Mouse (Mus musculus) MEL (cell line): Measurements from ENCODE around the gene Klhl41. TPM values are rescaled to one million over a fixed set of nuclear protein-coding genes. Genes with fewer than 3 reads are reported as not detected.

ENCODE experiments used
- DNase-seq: peaks from one replicate; pipeline ENCODE4 v3.0.0; 2011; ENCODE audit warnings: low read depth, low spot score
- H3K27ac ChIP-seq: 2 replicates; pipeline ENCODE4 v1.5.1; 2012; ENCODE audit warnings: low read depth, mild to moderate bottlenecking, control low read depth, low read length, moderate library complexity; ENCODE audit not compliant: control insufficient read depth
- H3K27me3 ChIP-seq, 2 experiments: fragments of 150-350 bp in 1 of 2; sonication (generic) in 1 of 2; 2 replicates each; pipeline ENCODE4 v1.6.1; 2012; ENCODE audit warnings: low read length in 2 of 2, mild to moderate bottlenecking in 2 of 2, improper control_type of control experiment in 1 of 2, moderate library complexity in 1 of 2; ENCODE audit not compliant: insufficient read depth in 2 of 2, control insufficient read depth in 1 of 2
- H3K36me3 ChIP-seq, 2 experiments: 2 replicates each; pipeline ENCODE4 v1.6.1; 2012 to 2014; ENCODE audit warnings: low read length in 2 of 2, improper control_type of control experiment in 1 of 2, inconsistent platforms in 1 of 2, mild to moderate bottlenecking in 1 of 2; ENCODE audit not compliant: insufficient read depth in 2 of 2, control insufficient read depth in 1 of 2
- H3K4me1 ChIP-seq, 2 experiments: fragments of 150-350 bp in 1 of 2; sonication (generic) in 1 of 2; 2 replicates each; pipeline ENCODE4 v1.6.1; 2012; ENCODE audit warnings: low read length in 2 of 2, improper control_type of control experiment in 1 of 2, mild to moderate bottlenecking in 1 of 2; ENCODE audit not compliant: insufficient read depth in 2 of 2, control insufficient read depth in 1 of 2
- H3K4me3 ChIP-seq, 2 experiments: fragments of 150-350 bp in 1 of 2; sonication (generic) in 1 of 2; 2 replicates each; pipeline ENCODE4 v1.5.1; 2012; ENCODE audit warnings: low read depth in 2 of 2, low read length in 2 of 2, mild to moderate bottlenecking in 2 of 2, moderate library complexity in 2 of 2, control low read depth in 1 of 2, improper control_type of control experiment in 1 of 2; ENCODE audit not compliant: control insufficient read depth in 1 of 2, insufficient read depth in 1 of 2
- H3K79me2 ChIP-seq: 2 replicates; pipeline ENCODE4 v1.6.1; 2012; ENCODE audit warnings: mild to moderate bottlenecking, low read length, moderate library complexity; ENCODE audit not compliant: control insufficient read depth, poor library complexity, insufficient read depth
- H3K9ac ChIP-seq: 2 replicates; pipeline ENCODE4 v1.6.1; 2012; ENCODE audit warnings: low read depth, mild to moderate bottlenecking, control low read depth, low read length, moderate library complexity; ENCODE audit not compliant: control insufficient read depth, poor library complexity, severe bottlenecking
- H3K9me3 ChIP-seq: fragments of 150-350 bp; sonication (generic); replicated peaks from 2 replicates; pipeline ENCODE4 v1.6.1; 2012; ENCODE audit warnings: mild to moderate bottlenecking, low read length, improper control_type of control experiment, moderate library complexity; ENCODE audit not compliant: insufficient read depth
- CHD2 ChIP-seq: IDR thresholded peaks from 2 replicates; pipeline ENCODE4 v1.6.1; 2011; ENCODE audit warnings: low read length, improper control_type of control experiment
- E2F4 ChIP-seq: IDR thresholded peaks from 2 replicates; pipeline ENCODE4 v1.6.1; 2011; ENCODE audit warnings: low read depth, low read length, improper control_type of control experiment, borderline replicate concordance
- EP300 ChIP-seq, 2 experiments: IDR thresholded peaks; 2 replicates each; pipeline ENCODE4 v1.6.1; 2011; ENCODE audit warnings: improper control_type of control experiment in 2 of 2, low read length in 2 of 2, low read depth in 1 of 2, mild to moderate bottlenecking in 1 of 2
- ETS1 ChIP-seq: IDR thresholded peaks from 2 replicates; pipeline ENCODE4 v1.6.1; 2012; ENCODE audit warnings: low read depth, mild to moderate bottlenecking, inconsistent platforms, low read length, improper control_type of control experiment, moderate library complexity
- KAT2A ChIP-seq: conservative IDR thresholded peaks from 2 replicates; pipeline ENCODE4 v1.6.1; 2012; ENCODE audit warnings: low read depth, low read length, improper control_type of control experiment, inconsistent platforms
- MAX ChIP-seq: IDR thresholded peaks from 2 replicates; pipeline ENCODE4 v1.6.1; 2011; ENCODE audit warnings: low read length, improper control_type of control experiment
- MAZ ChIP-seq: IDR thresholded peaks from 2 replicates; pipeline ENCODE4 v1.6.1; 2012; ENCODE audit warnings: low read depth, mild to moderate bottlenecking, inconsistent platforms, low read length, improper control_type of control experiment
- MEF2A ChIP-seq: IDR thresholded peaks from 2 replicates; pipeline ENCODE4 v1.6.1; 2014; ENCODE audit warnings: low read depth, mild to moderate bottlenecking, inconsistent platforms, low read length, improper control_type of control experiment; ENCODE audit not compliant: poor library complexity, insufficient replicate concordance, severe bottlenecking; ENCODE audit errors: extremely low read depth
- MXI1 ChIP-seq: IDR thresholded peaks from 2 replicates; pipeline ENCODE4 v1.6.1; 2011; ENCODE audit warnings: mild to moderate bottlenecking, low read depth, low read length, improper control_type of control experiment
- MYC ChIP-seq: IDR thresholded peaks from 2 replicates; pipeline ENCODE4 v1.6.1; 2011; ENCODE audit warnings: low read depth, mild to moderate bottlenecking, low read length, improper control_type of control experiment, moderate library complexity
- NELFE ChIP-seq: IDR thresholded peaks from 2 replicates; pipeline ENCODE4 v1.6.1; 2011; ENCODE audit warnings: low read depth, low read length, improper control_type of control experiment
- POLR2A ChIP-seq, 2 experiments: IDR thresholded peaks; 2 replicates each; pipeline ENCODE4 v1.6.1; 2011 to 2012; ENCODE audit warnings: low read length in 2 of 2, mild to moderate bottlenecking in 2 of 2, control low read depth in 1 of 2, improper control_type of control experiment in 1 of 2, low read depth in 1 of 2, moderate library complexity in 1 of 2; ENCODE audit not compliant: control insufficient read depth in 1 of 2, insufficient read depth in 1 of 2, poor library complexity in 1 of 2
- SIN3A ChIP-seq: IDR thresholded peaks from 2 replicates; pipeline ENCODE4 v1.6.1; 2012; ENCODE audit warnings: low read length, improper control_type of control experiment, inconsistent platforms
- TBP ChIP-seq: IDR thresholded peaks from 2 replicates; pipeline ENCODE4 v1.8.0; 2011; ENCODE audit warnings: low read depth, low read length, improper control_type of control experiment
- UBTF ChIP-seq: IDR thresholded peaks from 2 replicates; pipeline ENCODE4 v1.6.1; 2012; ENCODE audit warnings: low read depth, mild to moderate bottlenecking, inconsistent platforms, low read length, improper control_type of control experiment, moderate library complexity, borderline replicate concordance; ENCODE audit not compliant: insufficient read depth
- ZNF384 ChIP-seq: IDR thresholded peaks from 2 replicates; pipeline ENCODE4 v1.6.1; 2012; ENCODE audit warnings: low read depth, mild to moderate bottlenecking, inconsistent platforms, low read length, improper control_type of control experiment
- polyA plus RNA-seq, 2 experiments: library from polyadenylated mRNA; stranded (reverse) in 1 of 2; unstranded in 1 of 2; fragments of >175 nt in 1 of 2; fragments of >200 nt in 1 of 2; gene quantifications; 2 replicates each; pipeline versions ENCODE4 v1.2.1 to v1.2.4; 2012; ENCODE audit warnings: low replicate concordance in 2 of 2, low read depth in 1 of 2; ENCODE audit not compliant: insufficient read length in 2 of 2, insufficient read depth in 1 of 2, missing spikeins in 1 of 2
- total RNA-seq: library from RNA; depleted of rRNA; stranded (reverse); fragments of 300-350 nt; gene quantifications from 2 replicates; pipeline ENCODE4 v1.2.3, GENCODE M21; 2012

Gene Klhl41
- total and polyA plus RNA-seq, 3 experiments: 0.04 to 0.12 TPM; not detected in 1

DNA sequence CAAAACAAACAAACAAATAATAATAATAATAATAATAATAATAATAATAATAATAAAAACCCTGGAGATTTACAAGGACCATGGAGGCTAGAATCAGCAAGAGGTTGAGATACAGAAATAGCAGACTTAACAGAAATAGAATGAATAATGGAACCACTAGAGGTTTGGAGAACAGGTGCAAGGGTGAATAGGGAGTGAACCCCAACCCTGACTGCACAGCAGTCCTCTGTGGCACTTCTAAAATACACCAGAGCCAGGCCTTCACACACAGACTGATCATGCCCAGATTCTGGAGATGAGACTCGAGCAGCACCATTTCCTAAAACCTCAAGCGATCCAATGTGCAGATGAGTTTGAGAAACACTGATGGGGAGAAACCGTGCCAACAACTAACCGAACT is 12.0 kb downstream of the Klhl41 start:
- Histone ChIP-seq H3K9me3 (no peaks in the 10 kb centered on the region), H3K27me3 (no peaks in the 10 kb centered on the region), H3K4me3 (no peak overlapping the region), H3K27ac (no peak overlapping the region), H3K79me2 (no peaks in the 10 kb centered on the region)
- no peak for DNase-seq
- TF ChIP-seq KAT2A (no peak), E2F4 (no peak), MEF2A (no peak), CHD2 (no peak), NELFE (no peak), UBTF (no peak), SIN3A (no peak), ZNF384 (no peak), MAZ (no peak)
- TF ChIP-seq, all 39 proteins: peak for 0
- Histone ChIP-seq H3K36me3 (no peaks in the 10 kb centered on the region; a peak in 1 of 4 replicates), H3K9ac (no peak overlapping the region), H3K4me1 (no peaks in the 10 kb centered on the region)

DNA sequence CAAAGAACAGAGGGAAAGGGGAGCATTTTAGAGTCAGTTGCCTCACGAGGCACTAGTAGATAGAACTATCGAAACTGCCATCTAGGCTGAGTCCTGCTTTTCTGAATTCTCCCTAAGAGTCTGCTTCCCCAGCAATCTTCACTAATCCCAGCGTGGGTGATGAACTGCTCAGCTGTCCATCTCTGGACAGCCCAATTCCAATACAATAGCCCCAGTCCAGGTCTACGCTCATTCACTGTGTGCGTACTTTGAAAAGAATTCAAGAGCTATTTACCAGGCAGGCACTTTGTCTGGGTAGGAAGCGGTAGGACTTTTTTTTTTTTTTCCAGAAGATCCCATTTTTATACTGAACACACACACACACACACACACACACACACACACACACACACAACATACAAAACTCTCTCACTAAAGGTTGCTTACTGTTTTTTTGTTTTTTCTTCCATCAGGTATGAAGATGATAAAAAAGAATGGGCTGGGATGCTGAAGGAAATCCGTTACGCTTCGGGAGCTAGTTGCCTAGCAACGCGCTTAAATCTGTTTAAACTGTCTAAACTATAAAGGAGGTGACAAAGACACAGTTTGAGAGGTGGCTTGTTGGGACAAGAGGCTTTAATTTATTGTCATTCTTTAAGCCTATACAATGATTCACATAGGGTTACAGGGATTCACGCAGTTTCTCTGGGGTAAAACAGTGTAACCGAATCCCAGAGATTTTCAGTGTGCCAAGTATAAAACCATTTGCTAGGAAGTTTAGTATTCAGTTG is 13.3 kb downstream of the Klhl41 start:
- DNase-seq: no peak
- Histone ChIP-seq H3K9ac (no peak overlapping the region), H3K4me1 (no peaks in the 10 kb centered on the region), H3K27me3 (no peaks in the 10 kb centered on the region), H3K36me3 (no peaks in the 10 kb centered on the region; a peak in 1 of 4 replicates), H3K27ac (no peak overlapping the region), H3K4me3 (no peak overlapping the region), H3K79me2 (no peaks in the 10 kb centered on the region), H3K9me3 (no peaks in the 10 kb centered on the region)
- TF ChIP-seq TBP: no peak
- TF ChIP-seq MAX: no peak
- TF ChIP-seq NELFE: no peak
- TF ChIP-seq CHD2: no peak
- no peak for TF ChIP-seq POLR2A (IDR thresholded peaks at IDR 0.05; ENCODE audit: control insufficient read depth in 1 of 2, insufficient read depth in 1 of 2, low read depth in 1 of 2, low read length in 2 of 2, poor library complexity in 1 of 2)
- no peak for TF ChIP-seq MEF2A
- TF ChIP-seq EP300 (IDR thresholded peaks at IDR 0.05; ENCODE audit: low read depth in 1 of 2, low read length in 2 of 2): no peak
- no peak for TF ChIP-seq MXI1
- TF ChIP-seq ETS1: no peak
- no peak for TF ChIP-seq MYC
- no peak for TF ChIP-seq UBTF
